Mouse (Mus musculus): ENCODE results near the gene Rgs14.

The Rgs14 gene

GRCm38 (mm10) chr13:55431889-55432685 lies 62.6 kb downstream of the Rgs14 start:
- no peak for DNase-seq (ENCODE audit: extremely low spot score, low spot score)

Data from neural tube, embryonic 10.5 days (tissue).